Mouse (Mus musculus): ENCODE data around the gene Ldlrad1. TPM values are rescaled to one million over a fixed set of nuclear protein-coding genes. Genes with fewer than 3 reads are reported as not detected.

Gene Ldlrad1
- polyA plus RNA-seq, 1 experiment = 0.19 TPM

- DNase-seq (ENCODE audit: low read depth) = no peak
These were observed 51.0 kb downstream of the Ldlrad1 start for GRCm38 (mm10) chr4:107260001-107260400.

Other genes with a start within 250 kb of the Ldlrad1 start
- 181 and 182 TPM in 2 replicates for gene Mrpl37, start 142.3 kb upstream of the Ldlrad1 start, polyA plus RNA-seq (2012; rRNA removed)
- gene Cyb5rl, start 142.2 kb upstream of the Ldlrad1 start, polyA plus RNA-seq (2012; rRNA removed) = 25.5 and 35.6 TPM in 2 replicates
- 0.04 and 0.37 TPM in 2 replicates for gene Cdcp2, start 112.3 kb upstream of the Ldlrad1 start, polyA plus RNA-seq (2012; rRNA removed)
- gene Tmem59, start 30.8 kb upstream of the Ldlrad1 start, polyA plus RNA-seq (2012; rRNA removed) = 369 and 382 TPM in 2 replicates
- gene Tceanc2, start 30.1 kb upstream of the Ldlrad1 start, polyA plus RNA-seq (2012; rRNA removed) = 6.9 and 8.1 TPM in 2 replicates
- 7.7 and 8.8 TPM in 2 replicates for gene Lrrc42, start 44.4 kb downstream of the Ldlrad1 start, polyA plus RNA-seq (2012; rRNA removed)
- gene Hspb11, start 44.4 kb downstream of the Ldlrad1 start, polyA plus RNA-seq (2012; rRNA removed) = 4.0 and 5.1 TPM in 2 replicates
- gene Dio1, start 98.0 kb downstream of the Ldlrad1 start, polyA plus RNA-seq (2012; rRNA removed) = 0.91 and 1.3 TPM in 2 replicates
- gene Yipf1, start 105.2 kb downstream of the Ldlrad1 start, polyA plus RNA-seq (2012; rRNA removed) = 50.7 and 55.4 TPM in 2 replicates
- gene Ndc1, start 158.6 kb downstream of the Ldlrad1 start, polyA plus RNA-seq (2012; rRNA removed) = 12.7 and 15.8 TPM in 2 replicates
- 2.4 and 2.8 TPM in 2 replicates for gene Glis1, start 225.4 kb downstream of the Ldlrad1 start, polyA plus RNA-seq (2012; rRNA removed)

Measured in gonadal fat pad, adult 2 months (tissue).